Mouse (Mus musculus) intestine, embryonic 15.5 days (tissue): ENCODE data around the gene Kcnma1. TPM values are rescaled to one million over a fixed set of nuclear protein-coding genes. Genes with fewer than 3 reads are reported as not detected.

Experiments used
- ATAC-seq: fragments of 200-750 bp; cut with Nextera tagmentation; 2 replicates; pipeline ENCODE4 v1.8.0; 2017; ENCODE audit warnings: moderate TSS enrichment, moderate library complexity
- H3K27ac ChIP-seq: fragments of 300-500 bp; sonication (generic); 2 replicates; pipeline ENCODE4 v1.5.1; 2015; ENCODE audit warnings: mild to moderate bottlenecking, inconsistent platforms
- H3K27me3 ChIP-seq: fragments of 300-500 bp; sonication (generic); replicated peaks from 2 replicates; pipeline ENCODE4 v1.6.1; 2015; ENCODE audit warnings: inconsistent platforms
- H3K36me3 ChIP-seq: fragments of 300-500 bp; sonication (generic); 2 replicates; pipeline ENCODE4 v1.6.1; 2015; ENCODE audit warnings: inconsistent platforms
- H3K4me1 ChIP-seq: fragments of 300-500 bp; sonication (generic); replicated peaks from 2 replicates; pipeline ENCODE4 v1.6.1; 2015; ENCODE audit warnings: inconsistent platforms
- H3K4me2 ChIP-seq: fragments of 300-500 bp; sonication (generic); replicated peaks from 2 replicates; pipeline ENCODE4 v1.6.1; 2015; ENCODE audit warnings: mild to moderate bottlenecking, inconsistent platforms
- H3K4me3 ChIP-seq: fragments of 300-500 bp; sonication (generic); replicated peaks from 2 replicates; pipeline ENCODE4 v1.5.1; 2015; ENCODE audit warnings: inconsistent platforms
- H3K9ac ChIP-seq: fragments of 300-500 bp; sonication (generic); 2 replicates; pipeline ENCODE4 v1.6.1; 2015; ENCODE audit warnings: inconsistent platforms
- H3K9me3 ChIP-seq: fragments of 300-500 bp; sonication (generic); 2 replicates; pipeline ENCODE4 v1.6.1; 2016; ENCODE audit warnings: inconsistent platforms
- WGBS: fragments of 180-500 bp; shearing (Covaris S2); methylation state at CpG from one replicate; pipeline ENCODE4 v1.1.7; 2015; 5-methylcytosine and 5-hydroxymethylcytosine counted together
- polyA plus RNA-seq: library from polyadenylated mRNA; unstranded; fragments of >200 nt; fragmentation: Nextera tagmentation; extraction: Ambion mirVana; gene quantifications from 2 replicates; pipeline ENCODE4 v1.2.1, GENCODE M21; 2015

Kcnma1 gene
- polyA plus RNA-seq, 1 experiment from 2014 or later = 7.4 TPM

DNA sequence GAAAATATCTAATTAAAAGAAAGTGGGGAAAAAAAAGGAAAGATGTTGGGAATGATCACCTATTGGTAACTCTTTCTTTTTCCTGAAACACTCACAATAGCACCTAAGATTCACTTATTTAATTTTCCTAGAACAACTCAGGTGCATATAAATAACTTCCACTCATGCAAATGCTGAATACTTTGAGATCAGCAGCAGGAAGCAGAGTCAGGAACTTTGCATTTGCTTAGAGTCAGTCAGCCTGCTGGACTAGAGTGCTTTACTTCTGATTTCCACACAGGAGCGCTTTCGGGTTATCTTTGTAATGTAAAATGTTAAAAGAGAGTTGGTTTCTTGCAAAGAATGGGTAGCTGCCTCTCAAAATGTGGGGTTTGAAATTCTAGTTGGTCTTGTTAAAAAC lies 451.1 kb downstream of the Kcnma1 start:
- Histone ChIP-seq H3K27me3 (no peaks in the 10 kb centered on the region), H3K4me2 (no peak overlapping the region), H3K4me1 (no peaks in the 10 kb centered on the region), H3K36me3 (no peaks in the 10 kb centered on the region), H3K27ac (no peak overlapping the region), H3K9me3 (no peaks in the 10 kb centered on the region), H3K4me3 (no peak overlapping the region), H3K9ac (no peak overlapping the region)
- 86% methylated on average over 2 of the region's 2 CpGs for WGBS
- ATAC-seq = no peak

DNA sequence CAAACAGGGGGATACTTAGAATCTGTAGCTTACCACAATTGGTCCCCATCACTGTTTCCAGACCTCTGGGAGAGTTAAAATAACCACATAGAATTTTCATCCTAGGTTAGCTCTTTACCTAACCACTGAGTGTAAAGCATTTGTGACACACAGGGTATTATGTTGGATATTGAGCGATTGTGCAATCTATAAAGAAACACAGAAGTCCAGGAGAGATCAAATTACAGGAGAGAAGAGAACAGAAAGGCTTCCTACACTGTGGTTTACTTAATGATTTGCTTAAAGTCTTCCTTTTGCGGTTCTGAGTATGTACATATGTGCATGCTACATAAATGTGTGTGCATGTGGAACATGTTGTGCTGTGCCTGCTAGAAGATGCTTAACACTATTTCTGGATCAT lies 458.6 kb downstream of the Kcnma1 start:
- no peaks in the 10 kb centered on the region for H3K9me3 ChIP-seq
- no peaks in the 10 kb centered on the region for H3K27me3 ChIP-seq
- 64% methylated on average over 2 of the region's 2 CpGs for WGBS
- no peaks in the 10 kb centered on the region for H3K36me3 ChIP-seq
- H3K4me1 ChIP-seq = no peaks in the 10 kb centered on the region
- no peak for ATAC-seq
- no peak overlapping the region for H3K4me3 ChIP-seq
- H3K27ac ChIP-seq = no peak overlapping the region
- H3K9ac ChIP-seq = no peak overlapping the region
- H3K4me2 ChIP-seq = no peak overlapping the region

DNA sequence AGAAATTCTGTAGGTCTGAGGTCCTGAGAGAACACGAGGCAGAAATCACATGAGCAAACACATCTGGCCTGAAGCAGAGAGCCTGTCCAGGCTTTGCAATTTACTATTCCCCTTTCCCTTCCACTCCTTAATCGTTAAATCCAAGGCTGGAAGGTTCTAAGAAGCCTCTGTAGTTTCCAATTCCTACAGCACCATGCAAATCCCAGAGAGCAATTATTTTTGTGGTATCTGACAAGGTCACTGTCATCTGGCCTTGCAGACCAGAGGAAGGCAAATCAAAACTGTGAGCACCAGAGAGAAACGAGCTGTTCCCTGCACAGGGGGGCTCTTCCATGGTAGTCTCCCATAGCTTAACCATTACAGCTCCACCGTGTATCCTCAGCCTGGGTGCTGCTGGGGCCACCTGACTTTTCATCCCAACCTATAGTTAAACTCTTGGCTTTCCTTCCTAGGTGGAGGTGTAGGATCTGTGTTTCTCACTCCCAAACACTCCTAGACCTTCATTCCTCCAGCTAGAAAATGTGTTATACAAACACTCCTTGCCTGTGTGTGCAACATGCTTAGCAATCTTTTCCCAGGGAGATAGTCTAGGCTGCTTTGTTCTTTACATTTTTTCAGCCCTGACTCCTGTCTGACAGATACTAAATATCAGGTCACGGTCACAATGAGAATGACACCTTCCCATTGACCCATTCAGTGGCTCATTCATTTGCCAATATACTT lies 461.9 kb downstream of the Kcnma1 start:
- no peak overlapping the region for H3K4me3 ChIP-seq
- no peak overlapping the region for H3K4me2 ChIP-seq
- no peaks in the 10 kb centered on the region for H3K36me3 ChIP-seq
- H3K9me3 ChIP-seq = no peaks in the 10 kb centered on the region
- 29% methylated on average over 5 of the region's 5 CpGs for WGBS
- no peaks in the 10 kb centered on the region for H3K27me3 ChIP-seq
- H3K27ac ChIP-seq = no peak overlapping the region
- no peak overlapping the region for H3K9ac ChIP-seq
- H3K4me1 ChIP-seq = no peaks in the 10 kb centered on the region
- ATAC-seq = no peak

DNA sequence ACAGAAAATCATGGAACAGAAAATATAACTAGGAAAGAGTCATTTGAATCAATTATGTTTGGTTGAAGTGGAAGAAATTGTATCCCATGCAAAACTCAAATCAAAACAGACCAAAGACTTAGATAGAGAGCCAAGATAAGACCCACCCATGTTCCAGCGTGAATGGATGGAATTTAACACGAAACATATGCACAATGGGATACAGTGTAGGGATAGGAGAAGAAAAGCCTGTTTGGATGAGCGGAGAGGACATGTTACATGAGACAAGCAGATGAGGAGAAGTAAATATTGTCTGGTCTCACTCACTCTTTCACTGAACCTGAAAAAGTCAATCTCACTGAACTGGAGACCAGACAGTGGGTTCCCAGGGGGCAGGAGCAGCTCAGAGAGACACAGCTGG lies 463.8 kb downstream of the Kcnma1 start:
- no peak overlapping the region for H3K9ac ChIP-seq
- H3K4me2 ChIP-seq = no peak overlapping the region
- no peaks in the 10 kb centered on the region for H3K36me3 ChIP-seq
- 79% methylated on average over 3 of the region's 3 CpGs for WGBS
- H3K27me3 ChIP-seq = no peaks in the 10 kb centered on the region
- H3K9me3 ChIP-seq = no peaks in the 10 kb centered on the region
- ATAC-seq = no peak
- H3K27ac ChIP-seq = no peak overlapping the region
- H3K4me1 ChIP-seq = no peaks in the 10 kb centered on the region
- H3K4me3 ChIP-seq = no peak overlapping the region

- H3K4me1 ChIP-seq = no peaks in the 10 kb centered on the region
- 62% methylated on average over 6 of the region's 6 CpGs for WGBS
These were observed 472.2 kb downstream of the Kcnma1 start for GRCm38 (mm10) chr14:23542131-23542530.

GRCm38 (mm10) chr14:23539621-23540020 lies 474.7 kb downstream of the Kcnma1 start:
- Histone ChIP-seq H3K4me3 (no peak overlapping the region), H3K4me2 (no peak overlapping the region), H3K27ac (no peak overlapping the region), H3K27me3 (no peaks in the 10 kb centered on the region), H3K36me3 (no peaks in the 10 kb centered on the region), H3K9ac (no peak overlapping the region), H3K4me1 (no peaks in the 10 kb centered on the region), H3K9me3 (no peaks in the 10 kb centered on the region)
- WGBS = 92% methylated on average over 3 of the region's 3 CpGs
- no peak for ATAC-seq

More at GRCm38 (mm10) chr14:23542131-23542530, 472.2 kb downstream of the Kcnma1 start:
- Histone ChIP-seq H3K4me3 (no peak overlapping the region), H3K27ac (no peak overlapping the region), H3K27me3 (no peaks in the 10 kb centered on the region), H3K36me3 (no peaks in the 10 kb centered on the region), H3K9me3 (no peaks in the 10 kb centered on the region), H3K9ac (no peak overlapping the region), H3K4me2 (no peak overlapping the region)
- no peak for ATAC-seq

- H3K9ac ChIP-seq = no peak overlapping the region
These were observed 480.9 kb downstream of the Kcnma1 start for GRCm38 (mm10) chr14:23533346-23533745.

DNA sequence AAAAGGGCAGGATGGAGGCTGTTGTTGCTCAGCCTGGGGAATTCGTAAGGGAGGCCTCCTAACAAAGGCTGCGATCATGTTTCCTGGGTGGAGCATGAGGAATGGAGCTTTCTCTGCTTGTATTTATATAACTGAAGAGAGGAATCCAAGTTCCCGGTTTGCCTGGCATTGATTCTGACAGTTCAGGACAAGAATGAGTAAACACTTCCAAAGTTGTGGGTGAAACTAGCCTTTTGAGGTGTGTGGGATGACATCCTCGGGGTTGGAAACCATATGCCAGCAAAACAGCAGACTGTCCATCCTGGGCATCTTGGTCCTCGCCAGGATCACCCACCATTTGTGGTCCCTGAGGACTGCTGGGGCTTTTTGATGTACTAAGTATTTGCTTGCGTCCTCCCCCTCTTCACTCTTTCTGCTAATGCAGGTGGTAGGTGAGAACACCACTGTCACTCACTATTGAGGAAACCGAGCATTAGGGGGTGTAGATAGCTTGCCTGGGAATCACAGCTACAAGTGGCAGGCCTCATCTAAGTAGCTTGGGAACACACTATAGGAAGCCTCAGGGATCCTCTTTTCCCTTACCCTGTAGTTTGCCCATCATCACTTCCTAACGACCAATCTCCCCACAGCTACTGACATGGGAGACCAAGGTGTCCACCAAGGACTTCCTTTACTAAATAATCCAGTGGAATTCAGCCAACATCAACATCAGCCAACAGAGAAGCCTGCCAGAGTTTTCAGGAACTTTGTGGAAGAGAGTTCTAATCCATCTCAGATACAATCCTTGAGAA lies 482.4 kb downstream of the Kcnma1 start:
- 63% methylated on average over 8 of the region's 8 CpGs for WGBS
- no peak overlapping the region for H3K9ac ChIP-seq
- no peaks in the 10 kb centered on the region for H3K36me3 ChIP-seq

More at GRCm38 (mm10) chr14:23533346-23533745, 480.9 kb downstream of the Kcnma1 start:
- Histone ChIP-seq H3K36me3 (no peaks in the 10 kb centered on the region), H3K27ac (no peak overlapping the region), H3K27me3 (no peaks in the 10 kb centered on the region), H3K4me1 (no peaks in the 10 kb centered on the region), H3K9me3 (no peaks in the 10 kb centered on the region), H3K4me2 (no peak overlapping the region), H3K4me3 (no peak overlapping the region)
- no peak for ATAC-seq
- WGBS = 72% methylated on average over 3 of the region's 3 CpGs

DNA sequence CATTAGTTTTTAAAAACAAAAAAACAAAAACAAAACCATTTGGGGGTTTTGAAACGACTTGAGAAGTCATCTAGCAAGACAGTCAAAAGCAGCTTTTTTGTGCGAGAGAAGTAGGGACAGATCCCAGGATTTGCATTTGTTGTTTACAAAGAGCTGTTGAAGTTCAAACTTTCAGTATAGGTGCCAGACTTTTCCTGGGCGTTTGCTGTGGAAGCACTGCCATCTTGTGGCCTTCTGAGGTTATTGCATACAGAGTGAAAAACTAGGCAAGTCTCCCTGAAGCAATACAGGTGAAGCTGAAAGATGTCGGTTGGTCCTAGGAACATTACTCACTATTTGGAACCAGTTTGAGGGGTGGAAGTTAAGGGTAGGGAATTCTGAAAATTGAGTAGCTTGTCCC lies 484.6 kb downstream of the Kcnma1 start:
- Histone ChIP-seq H3K27ac (no peak overlapping the region), H3K36me3 (no peaks in the 10 kb centered on the region), H3K27me3 (no peaks in the 10 kb centered on the region), H3K9me3 (no peaks in the 10 kb centered on the region), H3K4me2 (no peak overlapping the region), H3K9ac (no peak overlapping the region), H3K4me1 (no peaks in the 10 kb centered on the region), H3K4me3 (no peak overlapping the region)
- no peak for ATAC-seq
- 3% methylated on average over 4 of the region's 4 CpGs for WGBS

More for the DNA sequence above, 482.4 kb downstream of the Kcnma1 start:
- no peak overlapping the region for H3K4me2 ChIP-seq
- ATAC-seq = no peak
- no peaks in the 10 kb centered on the region for H3K4me1 ChIP-seq
- no peak overlapping the region for H3K27ac ChIP-seq
- no peak overlapping the region for H3K4me3 ChIP-seq
- no peaks in the 10 kb centered on the region for H3K27me3 ChIP-seq
- no peaks in the 10 kb centered on the region for H3K9me3 ChIP-seq

DNA sequence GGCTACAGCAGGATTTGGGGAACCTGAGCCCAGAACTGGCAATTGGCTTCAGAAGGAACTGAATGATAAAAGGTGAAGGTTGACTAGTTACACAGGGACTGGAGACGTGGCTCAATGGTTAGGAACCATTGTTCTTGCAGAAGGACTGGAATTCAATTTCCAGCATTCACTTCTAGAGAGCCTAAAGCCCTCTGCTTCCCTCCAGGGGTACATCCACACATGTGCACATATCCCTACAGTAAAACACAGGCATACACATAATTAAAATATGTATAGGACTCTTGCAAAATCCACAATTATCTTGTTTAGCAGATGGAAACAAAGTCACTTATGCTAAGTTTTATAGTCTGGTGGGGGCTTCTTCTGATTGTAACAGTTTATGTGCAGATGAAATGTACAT lies 485.1 kb downstream of the Kcnma1 start:
- no peaks in the 10 kb centered on the region for H3K36me3 ChIP-seq
- no peak for ATAC-seq
- H3K4me1 ChIP-seq = no peaks in the 10 kb centered on the region
- no peaks in the 10 kb centered on the region for H3K27me3 ChIP-seq
- no peak overlapping the region for H3K4me3 ChIP-seq
- no peak overlapping the region for H3K4me2 ChIP-seq
- no peak overlapping the region for H3K9ac ChIP-seq
- H3K9me3 ChIP-seq = no peaks in the 10 kb centered on the region
- no peak overlapping the region for H3K27ac ChIP-seq
- WGBS = 86% methylated on average over 1 of the region's 1 CpGs

DNA sequence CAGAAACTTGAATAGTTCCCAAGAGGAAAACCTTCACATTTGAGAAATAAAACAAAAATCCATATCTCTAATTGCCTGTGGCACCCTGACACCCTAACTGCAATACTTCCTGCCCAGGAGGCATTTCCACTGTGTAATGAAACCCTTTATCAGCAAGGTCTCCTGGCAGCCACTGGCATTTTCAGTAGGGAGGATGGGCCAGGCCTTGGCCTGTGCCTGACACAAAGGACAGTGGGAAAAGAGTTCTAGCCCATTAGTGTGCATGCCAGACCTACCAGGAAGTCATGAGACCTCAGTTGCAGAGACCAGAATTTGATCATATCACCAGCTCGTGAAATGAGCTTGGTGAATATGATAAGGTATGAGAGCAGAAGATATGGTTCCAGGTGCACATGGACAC lies 488.4 kb downstream of the Kcnma1 start:
- Histone ChIP-seq H3K4me1 (no peaks in the 10 kb centered on the region), H3K9me3 (no peaks in the 10 kb centered on the region), H3K27me3 (no peaks in the 10 kb centered on the region), H3K4me2 (no peak overlapping the region), H3K9ac (no peak overlapping the region), H3K36me3 (no peaks in the 10 kb centered on the region), H3K4me3 (no peak overlapping the region), H3K27ac (no peak overlapping the region)
- WGBS = 66% methylated on average over 1 of the region's 1 CpGs
- ATAC-seq = no peak

DNA sequence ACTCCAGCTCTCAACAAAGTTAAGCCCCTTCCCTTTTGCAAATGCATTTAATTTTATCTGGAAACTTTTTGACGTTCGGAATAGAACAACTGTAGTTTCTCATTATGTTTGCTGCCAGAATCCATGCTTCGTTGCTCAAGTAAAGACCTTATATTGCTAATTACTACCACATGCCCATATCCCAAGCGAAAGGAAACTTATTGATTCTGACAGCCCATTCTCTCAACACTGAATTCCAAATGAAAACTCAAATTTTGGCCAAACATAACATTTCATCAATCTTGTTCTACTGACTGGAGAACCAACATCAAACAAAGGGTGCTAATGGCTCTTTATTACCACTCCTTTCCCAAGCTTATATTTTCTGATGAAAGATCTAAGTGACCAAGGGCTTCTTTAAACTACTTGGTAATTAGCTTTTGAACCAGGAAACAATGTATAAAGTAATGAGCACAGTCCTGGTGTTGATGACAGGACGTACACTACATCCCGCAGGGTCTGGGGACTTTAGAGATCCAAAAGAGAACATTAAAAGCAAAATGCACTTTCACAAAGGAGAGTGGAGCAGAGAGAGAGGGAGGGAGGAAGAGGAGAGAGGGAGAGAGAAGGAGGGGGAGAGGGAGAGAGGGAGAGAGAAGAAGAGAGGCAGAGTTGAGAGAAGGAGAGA lies 490.3 kb downstream of the Kcnma1 start:
- no peaks in the 10 kb centered on the region for H3K4me1 ChIP-seq
- H3K4me3 ChIP-seq = no peak overlapping the region
- no peak for ATAC-seq
- no peaks in the 10 kb centered on the region for H3K36me3 ChIP-seq
- H3K9ac ChIP-seq = no peak overlapping the region
- no peak overlapping the region for H3K27ac ChIP-seq
- no peaks in the 10 kb centered on the region for H3K27me3 ChIP-seq
- no peak overlapping the region for H3K4me2 ChIP-seq
- 77% methylated on average over 6 of the region's 6 CpGs for WGBS
- H3K9me3 ChIP-seq = no peaks in the 10 kb centered on the region
